Mouse (Mus musculus) CH12.LX (cell line): ENCODE results near the gene Pde11a. TPM values are rescaled to one million over a fixed set of nuclear protein-coding genes. Genes with fewer than 3 reads are reported as not detected.

Experiments used
- DNase-seq: peaks from one replicate; pipeline ENCODE4 v3.0.0-alpha.2; 2013; ENCODE audit errors: extremely low read depth
- H3K27ac ChIP-seq: 2 replicates; pipeline ENCODE4 v1.5.1; 2012; ENCODE audit warnings: low read depth, mild to moderate bottlenecking, control low read depth, moderate library complexity; ENCODE audit not compliant: insufficient read depth
- H3K27me3 ChIP-seq: replicated peaks from 2 replicates; pipeline ENCODE3; 2012; ENCODE audit warnings: inconsistent platforms
- H3K36me3 ChIP-seq, 2 experiments: replicated peaks in 1 of 2; 2 replicates each; pipeline versions ENCODE3 to v1.6.1; 2012; ENCODE audit warnings: inconsistent platforms in 1 of 2, low read length in 1 of 2, mild to moderate bottlenecking in 1 of 2, mixed read lengths in 1 of 2, moderate library complexity in 1 of 2; ENCODE audit not compliant: control insufficient read depth in 1 of 2, insufficient read depth in 1 of 2
- H3K4me1 ChIP-seq, 2 experiments: 2 replicates each; pipeline ENCODE4 v1.6.1; 2012; ENCODE audit warnings: inconsistent platforms in 1 of 2, moderate library complexity in 1 of 2; ENCODE audit not compliant: insufficient read depth in 2 of 2, control insufficient read depth in 1 of 2
- H3K4me2 ChIP-seq: 2 replicates; pipeline ENCODE4 v1.6.1; 2012; ENCODE audit warnings: low read depth, mild to moderate bottlenecking, control low read depth; ENCODE audit not compliant: poor library complexity, insufficient read depth, severe bottlenecking
- H3K4me3 ChIP-seq, 3 experiments: fragments of 150-350 bp in 1 of 3; sonication (generic) in 1 of 3; replicated peaks in 1 of 3; 2 replicates each; pipeline versions ENCODE3 to v1.5.1; 2011 to 2012; ENCODE audit warnings: low read depth in 2 of 3, low read length in 2 of 3, mild to moderate bottlenecking in 2 of 3, moderate library complexity in 2 of 3, control low read depth in 1 of 3, improper control_type of control experiment in 1 of 3, inconsistent platforms in 1 of 3, mixed read lengths in 1 of 3; ENCODE audit not compliant: poor library complexity in 1 of 3
- H3K79me2 ChIP-seq: replicated peaks from 2 replicates; pipeline ENCODE4 v1.6.1; 2012; ENCODE audit warnings: mild to moderate bottlenecking, moderate library complexity; ENCODE audit not compliant: control insufficient read depth, poor library complexity, insufficient read depth, severe bottlenecking; ENCODE audit errors: extremely low read depth
- H3K9ac ChIP-seq: 2 replicates; pipeline ENCODE4 v1.6.1; 2012; ENCODE audit warnings: low read depth, mild to moderate bottlenecking, control low read depth, moderate library complexity; ENCODE audit not compliant: insufficient read depth
- H3K9me3 ChIP-seq: replicated peaks from 2 replicates; pipeline ENCODE3; 2012; ENCODE audit warnings: low read length, inconsistent platforms, mixed read lengths
- BHLHE40 ChIP-seq: IDR thresholded peaks from 2 replicates; pipeline ENCODE4 v1.6.1; 2011; ENCODE audit warnings: mild to moderate bottlenecking, low read depth, low read length, improper control_type of control experiment
- CHD1 ChIP-seq: IDR thresholded peaks from 2 replicates; pipeline ENCODE4 v1.6.1; 2012; ENCODE audit warnings: low read depth, low read length, improper control_type of control experiment, inconsistent platforms
- CHD2 ChIP-seq: IDR thresholded peaks from 2 replicates; pipeline ENCODE4 v1.6.1; 2011; ENCODE audit warnings: low read length, improper control_type of control experiment
- CTCF ChIP-seq, 2 experiments: IDR thresholded peaks in 1 of 2; conservative IDR thresholded peaks in 1 of 2; 2 replicates each; pipeline ENCODE4 v1.5.1; 2011 to 2012; ENCODE audit warnings: low read depth in 2 of 2, low read length in 2 of 2, improper control_type of control experiment in 1 of 2, inconsistent platforms in 1 of 2, mild to moderate bottlenecking in 1 of 2, moderate library complexity in 1 of 2
- ELF1 ChIP-seq: IDR thresholded peaks from 2 replicates; pipeline ENCODE4 v1.6.1; 2014; ENCODE audit warnings: low read depth, mild to moderate bottlenecking, inconsistent platforms, low read length, improper control_type of control experiment
- ETS1 ChIP-seq: conservative IDR thresholded peaks from 2 replicates; pipeline ENCODE4 v1.6.1; 2012; ENCODE audit warnings: low read depth, mild to moderate bottlenecking, inconsistent platforms, low read length, improper control_type of control experiment, moderate library complexity
- GABPA ChIP-seq: IDR thresholded peaks from 2 replicates; pipeline ENCODE4 v1.6.1; 2012; ENCODE audit warnings: low read depth, low read length, improper control_type of control experiment, inconsistent platforms; ENCODE audit not compliant: insufficient replicate concordance
- HCFC1 ChIP-seq: IDR thresholded peaks from 2 replicates; pipeline ENCODE4 v1.6.1; 2012; ENCODE audit warnings: low read depth, mild to moderate bottlenecking, inconsistent platforms, low read length, improper control_type of control experiment
- IRF4 ChIP-seq: IDR thresholded peaks from 2 replicates; pipeline ENCODE4 v1.6.1; 2014; ENCODE audit warnings: low read depth, mild to moderate bottlenecking, inconsistent platforms, low read length, improper control_type of control experiment
- JUN ChIP-seq: IDR thresholded peaks from 2 replicates; pipeline ENCODE4 v1.6.1; 2011; ENCODE audit warnings: low read depth, mild to moderate bottlenecking, low read length, improper control_type of control experiment, moderate library complexity; ENCODE audit not compliant: insufficient read depth
- JUND ChIP-seq: conservative IDR thresholded peaks from 2 replicates; pipeline ENCODE4 v1.6.1; 2011; ENCODE audit warnings: low read depth, low read length, improper control_type of control experiment
- MAFK ChIP-seq: IDR thresholded peaks from 2 replicates; pipeline ENCODE4 v1.6.1; 2011; ENCODE audit warnings: low read length, improper control_type of control experiment; ENCODE audit not compliant: insufficient replicate concordance
- MAX ChIP-seq: IDR thresholded peaks from 2 replicates; pipeline ENCODE4 v1.6.1; 2011; ENCODE audit warnings: low read length, improper control_type of control experiment
- MAZ ChIP-seq: IDR thresholded peaks from 2 replicates; pipeline ENCODE4 v1.6.1; 2012; ENCODE audit warnings: low read depth, mild to moderate bottlenecking, inconsistent platforms, low read length, improper control_type of control experiment, moderate library complexity
- MXI1 ChIP-seq: IDR thresholded peaks from 2 replicates; pipeline ENCODE4 v1.6.1; 2011; ENCODE audit warnings: mild to moderate bottlenecking, low read depth, low read length, improper control_type of control experiment
- NRF1 ChIP-seq: IDR thresholded peaks from 2 replicates; pipeline ENCODE4 v1.6.1; 2014; ENCODE audit warnings: low read depth, mild to moderate bottlenecking, inconsistent platforms, low read length, improper control_type of control experiment, moderate library complexity
- PAX5 ChIP-seq: IDR thresholded peaks from 2 replicates; pipeline ENCODE4 v1.6.1; 2012; ENCODE audit warnings: low read length, inconsistent platforms, mixed read lengths
- POLR2A ChIP-seq: IDR thresholded peaks from 2 replicates; pipeline ENCODE4 v1.6.1; 2011; ENCODE audit warnings: low read depth, mild to moderate bottlenecking, improper control_type of control experiment, low read length
- POLR2AphosphoS2 ChIP-seq: IDR thresholded peaks from 2 replicates; pipeline ENCODE4 v1.6.1; 2011; ENCODE audit warnings: low read depth, low read length, improper control_type of control experiment
- RCOR1 ChIP-seq: conservative IDR thresholded peaks from 2 replicates; pipeline ENCODE4 v1.6.1; 2012; ENCODE audit warnings: low read depth, mild to moderate bottlenecking, inconsistent platforms, low read length, improper control_type of control experiment
- SIN3A ChIP-seq: IDR thresholded peaks from 2 replicates; pipeline ENCODE4 v1.6.1; 2012; ENCODE audit warnings: low read length, improper control_type of control experiment, inconsistent platforms
- SMC3 ChIP-seq: IDR thresholded peaks from 2 replicates; pipeline ENCODE4 v1.6.1; 2011; ENCODE audit warnings: low read depth, low read length, improper control_type of control experiment
- TBP ChIP-seq: conservative IDR thresholded peaks from 2 replicates; pipeline ENCODE4 v1.6.1; 2011; ENCODE audit warnings: low read depth, low read length, improper control_type of control experiment
- TCF12 ChIP-seq: IDR thresholded peaks from 2 replicates; pipeline ENCODE4 v1.6.1; 2014; ENCODE audit warnings: low read depth, mild to moderate bottlenecking, inconsistent platforms, low read length, improper control_type of control experiment
- USF1 ChIP-seq: IDR thresholded peaks from 2 replicates; pipeline ENCODE4 v1.6.1; 2014; ENCODE audit warnings: low read depth, mild to moderate bottlenecking, inconsistent platforms, low read length, improper control_type of control experiment
- USF2 ChIP-seq: conservative IDR thresholded peaks from 2 replicates; pipeline ENCODE4 v1.6.1; 2011; ENCODE audit warnings: low read depth, low read length, improper control_type of control experiment
- ZKSCAN1 ChIP-seq: IDR thresholded peaks from 2 replicates; pipeline ENCODE4 v1.6.1; 2012; ENCODE audit warnings: low read depth, inconsistent platforms, low read length, improper control_type of control experiment, borderline replicate concordance
- ZMIZ1 ChIP-seq: IDR thresholded peaks from 2 replicates; pipeline ENCODE4 v1.6.1; 2012; ENCODE audit warnings: low read depth, mild to moderate bottlenecking, inconsistent platforms, low read length, improper control_type of control experiment
- ZNF384 ChIP-seq: IDR thresholded peaks from 2 replicates; pipeline ENCODE4 v1.6.1; 2012; ENCODE audit warnings: low read depth, low read length, improper control_type of control experiment, inconsistent platforms
- dilution Hi-C: fragments of 300-500 bp; cut with MboI; formaldehyde crosslinking; loops from 2 replicates; pipeline ENCODE4 v1.14.3; 2020; ENCODE audit warnings: low sequenced_read_pairs; ENCODE audit not compliant: extremely low pct_unique_long_range_greater_than_20kb, extremely low pct_ligation_motif_present
- in situ Hi-C: fragments of 300-500 bp; cut with MboI; formaldehyde crosslinking; loops from 3 replicates; pipeline ENCODE4 v1.14.3; 2019; ENCODE audit warnings: low sequenced_read_pairs, low pct_ligation_motif_present, low pct_unique_long_range_greater_than_20kb, mixed read lengths
- polyA plus RNA-seq: library from polyadenylated mRNA; unstranded; fragments of >175 nt; gene quantifications from 2 replicates; pipeline ENCODE4 v1.2.1, GENCODE M21; 2012; ENCODE audit warnings: low read depth; ENCODE audit not compliant: insufficient read length
- total RNA-seq, 2 experiments: library from RNA; depleted of rRNA; stranded (reverse); fragments of 300-350 nt in 1 of 2; fragments of >200 nt in 1 of 2; gene quantifications; 2 replicates each; pipeline ENCODE4 v1.2.3; 2012 to 2014

Pde11a gene
- total and polyA plus RNA-seq, 3 experiments = 0.14 to 0.38 (median 0.21) TPM

DNA sequence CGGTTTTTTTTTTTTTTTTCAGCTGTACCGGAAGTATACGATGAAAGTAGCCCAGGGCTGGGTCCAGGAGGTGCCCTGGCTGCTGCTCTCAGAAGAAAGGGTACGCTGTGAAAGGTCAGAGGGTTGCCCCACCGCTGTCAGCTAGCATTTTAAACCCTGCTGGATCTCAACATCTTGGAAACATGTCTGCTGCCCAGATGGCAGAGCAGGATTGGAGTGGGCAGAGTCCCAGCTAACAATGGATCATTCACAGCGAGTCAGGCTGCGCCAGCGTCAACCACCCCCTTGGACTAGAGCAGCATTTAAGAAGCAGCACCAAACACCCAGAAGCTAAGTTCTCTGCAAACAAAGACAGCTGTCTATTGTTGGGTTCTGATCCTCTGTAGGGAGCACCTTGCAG, 308.5 kb downstream of the Pde11a start:
- Histone ChIP-seq H3K4me1 (peaks cover 2 to 3% of the 10 kb centered on the region in 2 experiments; a peak in 1 of 4 replicates), H3K27me3 (no peaks in the 10 kb centered on the region), H3K9ac (no peak overlapping the region), H3K4me2 (no peak overlapping the region), H3K27ac (no peak overlapping the region), H3K4me3 (no peak overlapping the region), H3K79me2 (no peaks in the 10 kb centered on the region), H3K9me3 (no peaks in the 10 kb centered on the region), H3K36me3 (no peaks in the 10 kb centered on the region)
- dilution Hi-C loops = no loop called here
- in situ Hi-C loops = no loop called here
- DNase-seq = no peak
- no peak for TF ChIP-seq PAX5
- no peak for TF ChIP-seq ETS1
- TF ChIP-seq GABPA = no peak
- TF ChIP-seq ELF1 = no peak
- no peak for TF ChIP-seq CHD2
- no peak for TF ChIP-seq MAX
- TF ChIP-seq IRF4 = no peak
- TF ChIP-seq MXI1 = no peak
- no peak for TF ChIP-seq ZNF384
- TF ChIP-seq CTCF (conservative IDR thresholded peaks at IDR 0.05 in 1 of 2, IDR thresholded peaks at IDR 0.05 in 1 of 2; ENCODE audit: low read depth in 2 of 2, low read length in 2 of 2) = no peak
- no peak for TF ChIP-seq ZMIZ1
- no peak for TF ChIP-seq JUN
- no peak for TF ChIP-seq RCOR1
- no peak for TF ChIP-seq USF1
- no peak for TF ChIP-seq HCFC1
- no peak for TF ChIP-seq JUND
- no peak for TF ChIP-seq MAFK
- TF ChIP-seq USF2 = no peak
- TF ChIP-seq POLR2AphosphoS2 = no peak
- no peak for TF ChIP-seq MAZ

DNA sequence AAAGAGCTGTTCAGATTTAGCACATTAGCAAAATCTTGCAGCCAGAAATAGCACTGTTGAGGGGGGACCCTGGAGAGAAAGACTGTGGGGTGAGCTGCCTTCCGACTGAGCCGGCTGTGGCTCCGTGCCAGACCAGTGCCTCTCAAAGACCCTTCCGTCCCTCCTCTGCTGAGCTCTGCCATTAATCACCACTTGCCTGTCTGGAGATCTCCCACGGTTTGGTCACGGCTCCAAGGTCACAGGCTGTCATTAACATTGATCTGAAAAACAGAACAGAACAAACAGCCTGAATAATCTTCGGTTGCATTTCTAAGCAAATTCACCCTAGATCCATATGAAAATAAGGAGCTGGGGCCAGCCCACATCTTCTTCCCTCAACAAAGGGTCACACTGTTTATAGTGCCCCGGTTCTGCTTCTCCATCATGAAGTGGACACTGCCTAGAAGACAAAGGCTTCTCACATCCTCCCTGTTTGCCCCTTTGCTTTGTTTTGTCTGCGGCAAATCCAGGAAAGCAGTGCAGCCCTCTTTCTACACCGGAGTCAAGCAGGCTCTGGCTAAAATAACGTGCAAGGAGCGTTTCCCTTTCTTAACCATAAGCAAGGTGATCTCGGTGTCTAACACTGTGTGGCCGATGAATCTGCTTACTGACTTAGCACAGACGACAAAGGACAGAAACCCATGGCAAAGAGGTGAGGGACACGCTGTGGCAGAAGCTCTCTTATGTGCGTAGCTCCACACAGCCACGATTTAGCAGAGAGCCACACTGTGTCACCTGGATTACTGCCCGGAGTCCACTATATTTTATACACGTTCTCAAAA, 309.3 kb downstream of the Pde11a start:
- dilution Hi-C loops = no loop called here
- no peak for TF ChIP-seq CHD2
- TF ChIP-seq RCOR1 = no peak
- TF ChIP-seq USF2 = no peak
- no peak for TF ChIP-seq SIN3A
- no peak for TF ChIP-seq TCF12
- no peak for TF ChIP-seq MXI1
- TF ChIP-seq ETS1 = no peak
- no peak for TF ChIP-seq MAZ
- no peak for TF ChIP-seq PAX5
- TF ChIP-seq BHLHE40 = no peak
- TF ChIP-seq USF1 = no peak
- no peak for TF ChIP-seq ZKSCAN1
- no peak for TF ChIP-seq JUND
- no peak for TF ChIP-seq TBP
- no peak for TF ChIP-seq ZMIZ1
- TF ChIP-seq CHD1 = no peak
- no peak for TF ChIP-seq NRF1
- no peak for TF ChIP-seq SMC3
- no peak for TF ChIP-seq POLR2A
- Histone ChIP-seq H3K4me3 (no peak overlapping the region), H3K36me3 (no peaks in the 10 kb centered on the region), H3K79me2 (no peaks in the 10 kb centered on the region), H3K27ac (no peak overlapping the region), H3K4me1 (peaks cover 0 to 2% of the 10 kb centered on the region in 2 experiments; a peak in 1 of 4 replicates), H3K9me3 (no peaks in the 10 kb centered on the region), H3K27me3 (no peaks in the 10 kb centered on the region), H3K9ac (no peak overlapping the region), H3K4me2 (no peak overlapping the region)
- DNase-seq = no peak
- in situ Hi-C loops = no loop called here
